Mouse (Mus musculus) stomach, embryonic 14.5 days (tissue): ENCODE measurements around the gene Ccdc60. TPM values are rescaled to one million over a fixed set of nuclear protein-coding genes. Genes with fewer than 3 reads are reported as not detected.

Experiments
- ATAC-seq: fragments of 200-750 bp; cut with Nextera tagmentation; 2 replicates; pipeline ENCODE4 v1.8.0; 2017; ENCODE audit warnings: low read depth, moderate TSS enrichment; ENCODE audit not compliant: insufficient number of reproducible peaks, insufficient read depth, low FRiP score
- H3K27ac ChIP-seq: fragments of 300-500 bp; sonication (generic); 2 replicates; pipeline ENCODE4 v1.5.1; 2014; ENCODE audit warnings: mild to moderate bottlenecking, low read length, moderate library complexity, mixed read lengths
- H3K27me3 ChIP-seq: fragments of 300-500 bp; sonication (generic); 2 replicates; pipeline ENCODE4 v1.6.1; 2014; ENCODE audit warnings: low read length, control low read depth, mixed read lengths; ENCODE audit not compliant: control insufficient read depth, insufficient read depth
- H3K36me3 ChIP-seq: fragments of 300-500 bp; sonication (generic); 2 replicates; pipeline ENCODE4 v1.6.1; 2014; ENCODE audit warnings: mild to moderate bottlenecking, control low read depth, low read length, moderate library complexity, mixed read lengths; ENCODE audit not compliant: control insufficient read depth, insufficient read depth
- H3K4me1 ChIP-seq: fragments of 300-500 bp; sonication (generic); 2 replicates; pipeline ENCODE4 v1.6.1; 2014; ENCODE audit warnings: low read length, control low read depth, mixed read lengths; ENCODE audit not compliant: control insufficient read depth, insufficient read depth
- H3K4me2 ChIP-seq: fragments of 300-500 bp; sonication (generic); replicated peaks from 2 replicates; pipeline ENCODE4 v1.6.1; 2014; ENCODE audit warnings: low read depth, low read length, control low read depth
- H3K4me3 ChIP-seq: fragments of 300-500 bp; sonication (generic); 2 replicates; pipeline ENCODE4 v1.5.1; 2014; ENCODE audit warnings: low read depth, low read length, control low read depth
- H3K9ac ChIP-seq: fragments of 300-500 bp; sonication (generic); replicated peaks from 2 replicates; pipeline ENCODE4 v1.6.1; 2014; ENCODE audit warnings: low read depth, mild to moderate bottlenecking, control low read depth, low read length, moderate library complexity, mixed read lengths
- H3K9me3 ChIP-seq: fragments of 300-500 bp; sonication (generic); 2 replicates; pipeline ENCODE4 v1.6.1; 2016; ENCODE audit warnings: low read depth, low read length, control low read depth; ENCODE audit not compliant: control insufficient read depth
- WGBS: fragments of 180-500 bp; shearing (Covaris S2); extraction: QIAGEN DNeasy Blood & Tissue Kit; methylation state at CpG from one replicate; pipeline ENCODE4 v1.1.7; 2014; 5-methylcytosine and 5-hydroxymethylcytosine counted together
- polyA plus RNA-seq: library from polyadenylated mRNA; unstranded; fragments of >200 nt; fragmentation: Nextera tagmentation; extraction: Ambion mirVana; gene quantifications from 2 replicates; pipeline ENCODE4 v1.2.1, GENCODE M21; 2014

Ccdc60 gene
- polyA plus RNA-seq, 1 experiment from 2014 or later, result 2.2 TPM

- WGBS, result 86% methylated on average over 6 of the region's 6 CpGs
- no peak overlapping the region for H3K4me3 ChIP-seq
- no peak overlapping the region for H3K4me2 ChIP-seq
- H3K27ac ChIP-seq, result no peak overlapping the region
- ATAC-seq, result no peak
- H3K9me3 ChIP-seq, result no peaks in the 10 kb centered on the region
- no peaks in the 10 kb centered on the region for H3K36me3 ChIP-seq
- peaks cover 10% of the 10 kb centered on the region; the same call in 1 of the 2 replicates for H3K27me3 ChIP-seq
- no peaks in the 10 kb centered on the region for H3K4me1 ChIP-seq
- H3K9ac ChIP-seq, result no peak overlapping the region
These were observed 204.6 kb downstream of the Ccdc60 start for GRCm38 (mm10) chr5:116084231-116084630.

GRCm38 (mm10) chr5:116083081-116083480, 205.7 kb downstream of the Ccdc60 start, which contains the start of gene Tmem233:
Gene Tmem233, minus strand, starts transcription at chr5:116083244.
- ATAC-seq, result no peak
- Histone ChIP-seq H3K4me1 (no peaks in the 10 kb centered on the region), H3K4me3 (no peak within 1 kb of the TSS), H3K9me3 (no peaks in the 10 kb centered on the region), H3K9ac (no peak within 1 kb of the TSS), H3K27me3 (peaks cover 10% of the 10 kb centered on the region; the same call in 1 of the 2 replicates), H3K4me2 (no peak within 1 kb of the TSS), H3K27ac (no peak within 1 kb of the TSS), H3K36me3 (no peaks in the 10 kb centered on the region)
- 9% methylated on average over 17 of the region's 17 CpGs for WGBS

GRCm38 (mm10) chr5:116082241-116082900, 206.4 kb downstream of the Ccdc60 start:
- Histone ChIP-seq H3K9me3 (no peaks in the 10 kb centered on the region), H3K27me3 (peaks cover 10% of the 10 kb centered on the region; the same call in 1 of the 2 replicates), H3K4me1 (no peaks in the 10 kb centered on the region), H3K36me3 (no peaks in the 10 kb centered on the region), H3K4me2 (no peak overlapping the region), H3K4me3 (no peak overlapping the region), H3K27ac (no peak overlapping the region), H3K9ac (no peak overlapping the region)
- 32% methylated on average over 17 of the region's 17 CpGs for WGBS
- ATAC-seq, result no peak

GRCm38 (mm10) chr5:116081616-116082015, 207.2 kb downstream of the Ccdc60 start:
- 75% methylated on average over 7 of the region's 7 CpGs for WGBS
- H3K4me2 ChIP-seq, result no peak overlapping the region
- H3K9ac ChIP-seq, result no peak overlapping the region
- no peaks in the 10 kb centered on the region for H3K36me3 ChIP-seq
- no peaks in the 10 kb centered on the region for H3K9me3 ChIP-seq
- H3K27me3 ChIP-seq, result peaks cover 10% of the 10 kb centered on the region; the same call in 1 of the 2 replicates
- no peaks in the 10 kb centered on the region for H3K4me1 ChIP-seq
- ATAC-seq, result no peak
- no peak overlapping the region for H3K4me3 ChIP-seq
- no peak overlapping the region for H3K27ac ChIP-seq

- no peak for ATAC-seq
- H3K9ac ChIP-seq, result no peak overlapping the region
- no peaks in the 10 kb centered on the region for H3K9me3 ChIP-seq
- no peak overlapping the region for H3K27ac ChIP-seq
- no peak overlapping the region for H3K4me3 ChIP-seq
- H3K4me1 ChIP-seq, result no peaks in the 10 kb centered on the region
- H3K4me2 ChIP-seq, result no peak overlapping the region
- H3K36me3 ChIP-seq, result no peaks in the 10 kb centered on the region
- H3K27me3 ChIP-seq, result peaks cover 10% of the 10 kb centered on the region; the same call in 1 of the 2 replicates
- WGBS, result 62% methylated on average over 6 of the region's 6 CpGs
These were observed 208.0 kb downstream of the Ccdc60 start for GRCm38 (mm10) chr5:116080736-116081135.

Other genes with a start within 250 kb of the Ccdc60 start
- gene Tmem233, start 205.7 kb downstream of the Ccdc60 start, polyA plus RNA-seq, result not detected in 2 replicates
- gene Hspb8, start 133.9 kb upstream of the Ccdc60 start, polyA plus RNA-seq, result 27.4 and 30.5 TPM in 2 replicates